Mouse (Mus musculus): ENCODE data around the gene Zdhhc6. TPM values are rescaled to one million over a fixed set of nuclear protein-coding genes. Genes with fewer than 3 reads are reported as not detected.

Zdhhc6 gene
- polyA plus RNA-seq, 1 experiment from 2014 or later, result 110 TPM

- Histone ChIP-seq H3K4me2 (replicated peaks; ENCODE audit: low read depth, low read length) (no peak overlapping the region), H3K9me3 (ENCODE audit: control insufficient read depth, low read length) (no peaks in the 10 kb centered on the region), H3K36me3 (ENCODE audit: control insufficient read depth, insufficient read depth, low read length) (no peaks in the 10 kb centered on the region), H3K9ac (ENCODE audit: low read depth, low read length) (no peak overlapping the region), H3K27me3 (ENCODE audit: control insufficient read depth, insufficient read depth, low read length) (no peaks in the 10 kb centered on the region), H3K4me3 (ENCODE audit: low read length) (no peak overlapping the region), H3K27ac (ENCODE audit: low read depth, low read length) (no peak overlapping the region), H3K4me1 (ENCODE audit: control insufficient read depth, insufficient read depth, low read length) (peaks cover 4% of the 10 kb centered on the region; the same call in 1 of the 2 replicates)
- no peak for ATAC-seq (ENCODE audit: low FRiP score, low TSS enrichment)
- 56% methylated on average over 9 of the region's 9 CpGs for WGBS
Observed at GRCm38 (mm10) chr19:55247991-55248520, 67.8 kb downstream of the Zdhhc6 start.

GRCm38 (mm10) chr19:55247563-55247962 lies 68.3 kb downstream of the Zdhhc6 start:
- Histone ChIP-seq H3K4me3 (ENCODE audit: low read length) (no peak overlapping the region), H3K4me2 (replicated peaks; ENCODE audit: low read depth, low read length) (no peak overlapping the region), H3K9ac (ENCODE audit: low read depth, low read length) (no peak overlapping the region), H3K27me3 (ENCODE audit: control insufficient read depth, insufficient read depth, low read length) (no peaks in the 10 kb centered on the region), H3K27ac (ENCODE audit: low read depth, low read length) (no peak overlapping the region), H3K4me1 (ENCODE audit: control insufficient read depth, insufficient read depth, low read length) (peaks cover 4% of the 10 kb centered on the region; the same call in 1 of the 2 replicates), H3K36me3 (ENCODE audit: control insufficient read depth, insufficient read depth, low read length) (no peaks in the 10 kb centered on the region), H3K9me3 (ENCODE audit: control insufficient read depth, low read length) (no peaks in the 10 kb centered on the region)
- WGBS, result 82% methylated on average over 5 of the region's 5 CpGs
- no peak for ATAC-seq (ENCODE audit: low FRiP score, low TSS enrichment)

- Histone ChIP-seq H3K36me3 (ENCODE audit: control insufficient read depth, insufficient read depth, low read length) (no peaks in the 10 kb centered on the region), H3K27me3 (ENCODE audit: control insufficient read depth, insufficient read depth, low read length) (no peaks in the 10 kb centered on the region), H3K4me1 (ENCODE audit: control insufficient read depth, insufficient read depth, low read length) (peaks cover 4% of the 10 kb centered on the region; the same call in 1 of the 2 replicates), H3K4me2 (replicated peaks; ENCODE audit: low read depth, low read length) (no peak overlapping the region; the same call in 1 of the 2 replicates), H3K4me3 (ENCODE audit: low read length) (no peak overlapping the region), H3K27ac (ENCODE audit: low read depth, low read length) (peak overlapping the region; percentile 55; the same call in 1 of the 2 replicates), H3K9me3 (ENCODE audit: control insufficient read depth, low read length) (no peaks in the 10 kb centered on the region), H3K9ac (ENCODE audit: low read depth, low read length) (no peak overlapping the region)
- peak; percentile 87 for ATAC-seq (ENCODE audit: low FRiP score, low TSS enrichment)
- WGBS, result 8% methylated on average over 7 of the region's 7 CpGs
Observed at GRCm38 (mm10) chr19:55244791-55245231, 71.0 kb downstream of the Zdhhc6 start.

GRCm38 (mm10) chr19:55241186-55241645 lies 74.6 kb downstream of the Zdhhc6 start, which contains the start of gene Gucy2g:
Gene Gucy2g (minus strand): TSS chr19:55241236.
- Histone ChIP-seq H3K27ac (ENCODE audit: low read depth, low read length) (no peak within 1 kb of the TSS), H3K4me2 (replicated peaks; ENCODE audit: low read depth, low read length) (no peak within 1 kb of the TSS), H3K36me3 (ENCODE audit: control insufficient read depth, insufficient read depth, low read length) (no peaks in the 10 kb centered on the region), H3K27me3 (ENCODE audit: control insufficient read depth, insufficient read depth, low read length) (no peaks in the 10 kb centered on the region), H3K9ac (ENCODE audit: low read depth, low read length) (no peak within 1 kb of the TSS), H3K4me3 (ENCODE audit: low read length) (no peak within 1 kb of the TSS), H3K9me3 (ENCODE audit: control insufficient read depth, low read length) (no peaks in the 10 kb centered on the region), H3K4me1 (ENCODE audit: control insufficient read depth, insufficient read depth, low read length) (peaks cover 4% of the 10 kb centered on the region; the same call in 1 of the 2 replicates)
- WGBS, result 82% methylated on average over 6 of the region's 6 CpGs
- no peak for ATAC-seq (ENCODE audit: low FRiP score, low TSS enrichment)

GRCm38 (mm10) chr19:55239766-55240426 lies 75.9 kb downstream of the Zdhhc6 start:
- Histone ChIP-seq H3K4me3 (ENCODE audit: low read length) (no peak overlapping the region), H3K36me3 (ENCODE audit: control insufficient read depth, insufficient read depth, low read length) (no peaks in the 10 kb centered on the region), H3K4me1 (ENCODE audit: control insufficient read depth, insufficient read depth, low read length) (peaks cover 3% of the 10 kb centered on the region; the same call in 1 of the 2 replicates), H3K27me3 (ENCODE audit: control insufficient read depth, insufficient read depth, low read length) (no peaks in the 10 kb centered on the region), H3K9me3 (ENCODE audit: control insufficient read depth, low read length) (no peaks in the 10 kb centered on the region), H3K9ac (ENCODE audit: low read depth, low read length) (no peak overlapping the region), H3K27ac (ENCODE audit: low read depth, low read length) (no peak overlapping the region), H3K4me2 (replicated peaks; ENCODE audit: low read depth, low read length) (no peak overlapping the region)
- no peak for ATAC-seq (ENCODE audit: low FRiP score, low TSS enrichment)
- WGBS, result 59% methylated on average over 6 of the region's 6 CpGs

GRCm38 (mm10) chr19:55236564-55236963 lies 79.3 kb downstream of the Zdhhc6 start:
- Histone ChIP-seq H3K9ac (ENCODE audit: low read depth, low read length) (no peak overlapping the region), H3K4me2 (replicated peaks; ENCODE audit: low read depth, low read length) (no peak overlapping the region), H3K4me3 (ENCODE audit: low read length) (no peak overlapping the region), H3K36me3 (ENCODE audit: control insufficient read depth, insufficient read depth, low read length) (no peaks in the 10 kb centered on the region), H3K9me3 (ENCODE audit: control insufficient read depth, low read length) (no peaks in the 10 kb centered on the region), H3K4me1 (ENCODE audit: control insufficient read depth, insufficient read depth, low read length) (no peaks in the 10 kb centered on the region), H3K27me3 (ENCODE audit: control insufficient read depth, insufficient read depth, low read length) (no peaks in the 10 kb centered on the region), H3K27ac (ENCODE audit: low read depth, low read length) (no peak overlapping the region)
- no peak for ATAC-seq (ENCODE audit: low FRiP score, low TSS enrichment)
- WGBS, result 78% methylated on average over 5 of the region's 5 CpGs

GRCm38 (mm10) chr19:55236026-55236425 lies 79.8 kb downstream of the Zdhhc6 start:
- ATAC-seq (ENCODE audit: low FRiP score, low TSS enrichment), result no peak
- WGBS, result 14% methylated on average over 2 of the region's 2 CpGs
- Histone ChIP-seq H3K4me1 (ENCODE audit: control insufficient read depth, insufficient read depth, low read length) (no peaks in the 10 kb centered on the region), H3K36me3 (ENCODE audit: control insufficient read depth, insufficient read depth, low read length) (no peaks in the 10 kb centered on the region), H3K4me3 (ENCODE audit: low read length) (no peak overlapping the region), H3K27me3 (ENCODE audit: control insufficient read depth, insufficient read depth, low read length) (no peaks in the 10 kb centered on the region), H3K9me3 (ENCODE audit: control insufficient read depth, low read length) (no peaks in the 10 kb centered on the region), H3K27ac (ENCODE audit: low read depth, low read length) (no peak overlapping the region), H3K9ac (ENCODE audit: low read depth, low read length) (no peak overlapping the region), H3K4me2 (replicated peaks; ENCODE audit: low read depth, low read length) (no peak overlapping the region)

GRCm38 (mm10) chr19:55232136-55232535 lies 83.7 kb downstream of the Zdhhc6 start:
- H3K36me3 ChIP-seq (ENCODE audit: control insufficient read depth, insufficient read depth, low read length), result no peaks in the 10 kb centered on the region
- no peak overlapping the region for H3K9ac ChIP-seq (ENCODE audit: low read depth, low read length)
- H3K4me3 ChIP-seq (ENCODE audit: low read length), result no peak overlapping the region
- H3K27ac ChIP-seq (ENCODE audit: low read depth, low read length), result no peak overlapping the region
- H3K4me1 ChIP-seq (ENCODE audit: control insufficient read depth, insufficient read depth, low read length), result no peaks in the 10 kb centered on the region
- no peaks in the 10 kb centered on the region for H3K27me3 ChIP-seq (ENCODE audit: control insufficient read depth, insufficient read depth, low read length)
- no peaks in the 10 kb centered on the region for H3K9me3 ChIP-seq (ENCODE audit: control insufficient read depth, low read length)
- ATAC-seq (ENCODE audit: low FRiP score, low TSS enrichment), result no peak
- 39% methylated on average over 8 of the region's 8 CpGs for WGBS
- no peak overlapping the region for H3K4me2 ChIP-seq (replicated peaks; ENCODE audit: low read depth, low read length)

- H3K9ac ChIP-seq (ENCODE audit: low read depth, low read length), result no peak overlapping the region
- no peak overlapping the region for H3K4me3 ChIP-seq (ENCODE audit: low read length)
- H3K9me3 ChIP-seq (ENCODE audit: control insufficient read depth, low read length), result no peaks in the 10 kb centered on the region
- no peaks in the 10 kb centered on the region for H3K4me1 ChIP-seq (ENCODE audit: control insufficient read depth, insufficient read depth, low read length)
- ATAC-seq (ENCODE audit: low FRiP score, low TSS enrichment), result no peak
- WGBS, result 75% methylated on average over 10 of the region's 10 CpGs
- H3K27ac ChIP-seq (ENCODE audit: low read depth, low read length), result no peak overlapping the region
- H3K36me3 ChIP-seq (ENCODE audit: control insufficient read depth, insufficient read depth, low read length), result no peaks in the 10 kb centered on the region
- H3K27me3 ChIP-seq (ENCODE audit: control insufficient read depth, insufficient read depth, low read length), result no peaks in the 10 kb centered on the region
- H3K4me2 ChIP-seq (replicated peaks; ENCODE audit: low read depth, low read length), result no peak overlapping the region
Observed at GRCm38 (mm10) chr19:55231081-55231480, 84.8 kb downstream of the Zdhhc6 start.

Data from kidney, embryonic 14.5 days (tissue).